In genomic region chr19:52449392-52449791, GRCm38 (mm10) we compare ENCODE assay signal across 18 mouse cellular contexts.
DNase-seq lines count a peak whose midpoint lies in the region; ATAC-seq and TF ChIP-seq lines count a peak whose summit lies in the region.
"Had no signal": no experiment of that assay in that cellular context is flagged by ENCODE, and none has a peak within 500 bp of the region (broad histone marks: within the 10 kb centered on the region; RNA-seq: fewer than 3 reads in every experiment).

No protein-coding gene starts in this region.

- no peaks in the 10 kb centered on the region for H3K9me3 ChIP-seq in kidney, embryonic 16.5 days (ENCODE audit: low read length)
- H3K9me3 ChIP-seq in kidney, embryonic 14.5 days (ENCODE audit: control insufficient read depth, low read length), result no peaks in the 10 kb centered on the region
- H3K9me3 ChIP-seq in intestine, embryonic 15.5 days, result no peaks in the 10 kb centered on the region
- H3K9me3 ChIP-seq: embryonic facial prominence, embryonic 12.5 days; forebrain, embryonic 13.5 days; heart, embryonic 12.5 days; hindbrain, embryonic 10.5 days had no signal

- 61% methylated on average over 4 of the region's 4 CpGs for WGBS in kidney, adult 2 months
- WGBS in kidney, embryonic 16.5 days, result 64% methylated on average over 4 of the region's 4 CpGs
- 74% methylated on average over 4 of the region's 4 CpGs for WGBS in kidney, embryonic 14.5 days
- WGBS in intestine, embryonic 15.5 days, result 58% methylated on average over 4 of the region's 4 CpGs

- no peak overlapping the region for H3K27ac ChIP-seq in kidney, adult 2 months (ENCODE audit: insufficient read depth, low read depth, low read length)
- H3K27ac ChIP-seq in kidney, embryonic 16.5 days (ENCODE audit: low read length), result no peak overlapping the region
- H3K27ac ChIP-seq in kidney, embryonic 14.5 days (ENCODE audit: low read depth, low read length), result no peak overlapping the region
- no peak overlapping the region for H3K27ac ChIP-seq in intestine, embryonic 15.5 days
- H3K27ac ChIP-seq: embryonic facial prominence, embryonic 12.5 days; forebrain, embryonic 13.5 days; hindbrain, embryonic 10.5 days; hindbrain, embryonic 14.5 days had no signal

- peak; percentile 7 for DNase-seq in kidney, adult 2 months
- DNase-seq in kidney, postnatal 36 days, result peak; percentile 1 to 2
- peak; percentile 2 for DNase-seq in brain, adult 2 months (ENCODE audit: low read depth, low spot score)
- no peak for DNase-seq in gastrocnemius, postnatal 10 days
- DNase-seq in left cerebral cortex, postnatal 4 days, result no peak
- DNase-seq: adrenal gland, adult 8-10 months; adrenal gland, postnatal 36 days; cerebellum, adult 18-20 months; cerebellum, postnatal 25 days; gastrocnemius, postnatal 14 days had no signal

- no peak for TF ChIP-seq POLR2A in kidney, adult 2 months (IDR thresholded peaks at IDR 0.05; ENCODE audit: low read depth, low read length)

- no peak for ATAC-seq in kidney, embryonic 16.5 days (ENCODE audit: low FRiP score, low TSS enrichment)
- no peak for ATAC-seq in kidney, embryonic 14.5 days (ENCODE audit: low FRiP score, low TSS enrichment)
- peak; percentile 59; the same call in 1 of the 2 replicates for ATAC-seq in intestine, embryonic 15.5 days
- ATAC-seq: forebrain, embryonic 13.5 days had no signal

- no peak overlapping the region for H3K4me3 ChIP-seq in kidney, adult 2 months (ENCODE audit: insufficient read depth, low read depth, low read length)
- H3K4me3 ChIP-seq in kidney, embryonic 16.5 days (ENCODE audit: low read length), result no peak overlapping the region
- no peak overlapping the region for H3K4me3 ChIP-seq in kidney, embryonic 14.5 days (ENCODE audit: low read length)
- H3K4me3 ChIP-seq in intestine, embryonic 15.5 days (replicated peaks), result no peak overlapping the region
- H3K4me3 ChIP-seq: embryonic facial prominence, embryonic 12.5 days; forebrain, embryonic 13.5 days; heart, embryonic 12.5 days; hindbrain, embryonic 10.5 days had no signal

- no peak overlapping the region for H3K9ac ChIP-seq in kidney, embryonic 16.5 days (replicated peaks; ENCODE audit: low read length)
- H3K9ac ChIP-seq in kidney, embryonic 14.5 days (ENCODE audit: low read depth, low read length), result no peak overlapping the region
- H3K9ac ChIP-seq in intestine, embryonic 15.5 days, result no peak overlapping the region
- H3K9ac ChIP-seq: embryonic facial prominence, embryonic 12.5 days; forebrain, embryonic 13.5 days; heart, embryonic 12.5 days; hindbrain, embryonic 14.5 days had no signal

- H3K36me3 ChIP-seq in kidney, adult 2 months (ENCODE audit: control insufficient read depth, insufficient read depth, low read length), result no peaks in the 10 kb centered on the region
- no peaks in the 10 kb centered on the region for H3K36me3 ChIP-seq in kidney, embryonic 16.5 days (ENCODE audit: insufficient read depth, low read length)
- H3K36me3 ChIP-seq in kidney, embryonic 14.5 days (ENCODE audit: control insufficient read depth, insufficient read depth, low read length), result no peaks in the 10 kb centered on the region
- H3K36me3 ChIP-seq in intestine, embryonic 15.5 days, result no peaks in the 10 kb centered on the region
- H3K36me3 ChIP-seq: embryonic facial prominence, embryonic 12.5 days; heart, embryonic 12.5 days; hindbrain, embryonic 10.5 days had no signal

- intact Hi-C loops in left cerebral cortex, postnatal 4 days (cut with DNase I), result no loop called here

- H3K4me1 ChIP-seq in kidney, adult 2 months (ENCODE audit: control insufficient read depth, insufficient read depth, low read length), result no peaks in the 10 kb centered on the region
- no peaks in the 10 kb centered on the region for H3K4me1 ChIP-seq in kidney, embryonic 16.5 days (ENCODE audit: insufficient read depth, low read length)
- H3K4me1 ChIP-seq in kidney, embryonic 14.5 days (ENCODE audit: control insufficient read depth, insufficient read depth, low read length), result no peaks in the 10 kb centered on the region
- H3K4me1 ChIP-seq in intestine, embryonic 15.5 days (replicated peaks), result no peaks in the 10 kb centered on the region
- H3K4me1 ChIP-seq: embryonic facial prominence, embryonic 12.5 days; forebrain, embryonic 13.5 days; heart, embryonic 12.5 days; hindbrain, embryonic 10.5 days had no signal

- TF ChIP-seq CTCF in kidney, adult 2 months (conservative IDR thresholded peaks at IDR 0.05; ENCODE audit: insufficient read depth, insufficient read length, low read depth, low read length), result no peak

- H3K27me3 ChIP-seq in kidney, adult 2 months (replicated peaks; ENCODE audit: control insufficient read depth, insufficient read depth, low read length), result no peaks in the 10 kb centered on the region
- no peaks in the 10 kb centered on the region for H3K27me3 ChIP-seq in kidney, embryonic 16.5 days (ENCODE audit: insufficient read depth, low read length)
- no peaks in the 10 kb centered on the region for H3K27me3 ChIP-seq in kidney, embryonic 14.5 days (ENCODE audit: control insufficient read depth, insufficient read depth, low read length)
- no peaks in the 10 kb centered on the region for H3K27me3 ChIP-seq in intestine, embryonic 15.5 days (replicated peaks)
- H3K27me3 ChIP-seq: embryonic facial prominence, embryonic 12.5 days; forebrain, embryonic 13.5 days; heart, embryonic 12.5 days had no signal

- H3K4me2 ChIP-seq in kidney, embryonic 16.5 days (replicated peaks; ENCODE audit: low read depth, low read length), result no peak overlapping the region
- H3K4me2 ChIP-seq in kidney, embryonic 14.5 days (replicated peaks; ENCODE audit: low read depth, low read length), result no peak overlapping the region
- no peak overlapping the region for H3K4me2 ChIP-seq in intestine, embryonic 15.5 days (replicated peaks)
- H3K4me2 ChIP-seq: embryonic facial prominence, embryonic 12.5 days; forebrain, embryonic 13.5 days; heart, embryonic 12.5 days; hindbrain, embryonic 14.5 days had no signal

Comparison
In these comparisons a context has a peak if more than half of its experiments do, and no peak if none do; other contexts are left out.
1. DNase-seq: peak in kidney, adult 2 months (single experiment), kidney, postnatal 36 days (2 of 2) and brain, adult 2 months (single experiment); none in gastrocnemius, postnatal 10 days (single experiment) and left cerebral cortex, postnatal 4 days (single experiment).